Mouse (Mus musculus): ENCODE measurements around the gene Tmem204. TPM values are rescaled to one million over a fixed set of nuclear protein-coding genes. Genes with fewer than 3 reads are reported as not detected.
"Not testable (repeated sequence)": the region's sequence is repeated elsewhere in the genome, so short reads cannot be mapped to it uniquely, and the experiment has no call there.

Tmem204 gene
- polyA plus RNA-seq (2012; rRNA removed) = 9.7 and 17.7 TPM in 2 replicates

DNA sequence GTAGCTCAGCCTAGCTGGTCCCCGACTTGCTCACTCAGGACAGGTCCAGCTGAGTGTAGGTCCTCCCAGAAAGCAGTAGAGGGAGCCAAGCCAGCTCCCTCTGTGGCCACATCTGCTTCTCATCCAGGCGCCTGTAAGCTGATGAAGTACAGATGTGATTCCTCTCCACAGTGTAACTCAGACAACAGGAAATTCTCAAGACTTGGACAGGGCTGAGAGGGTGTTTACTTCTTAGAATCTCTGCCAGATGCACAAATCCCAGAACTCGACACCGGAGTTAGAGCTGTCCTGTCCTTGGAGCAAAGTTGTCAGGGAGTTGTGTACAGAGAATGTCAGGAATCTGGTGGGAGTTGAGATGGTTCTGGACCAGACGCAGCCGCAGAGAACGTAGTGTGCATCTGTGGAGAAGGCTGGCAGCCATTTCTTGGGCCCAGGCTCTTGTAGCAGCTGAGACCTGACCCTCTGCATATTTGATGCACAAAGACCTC, at the start of gene Tmem204:
Gene Tmem204 (minus strand): TSS at position 148 of the 488 bp plus-strand sequence.
- TF ChIP-seq POLR2A (IDR thresholded peaks at IDR 0.05; ENCODE audit: low read depth, low read length) (no peak), CTCF (IDR thresholded peaks at IDR 0.05; ENCODE audit: extremely low read depth, insufficient read length, insufficient replicate concordance, low read depth, low read length) (peak; percentile 11; the same call in 1 of the 2 replicates)
- peak within 1 kb of the TSS; percentile 71 for H3K27ac ChIP-seq (ENCODE audit: insufficient read depth, low read depth, low read length)
- no peak within 1 kb of the TSS for H3K4me3 ChIP-seq (ENCODE audit: low read depth, low read length)
- 0 out of 2 replicates have a peak, but pooled peaks cover 2% of the 10 kb centered on the region for H3K4me1 ChIP-seq (ENCODE audit: control insufficient read depth, insufficient read depth, insufficient read length, low read length)
- peaks cover 2% of the 10 kb centered on the region; the same call in 1 of the 2 replicates for H3K36me3 ChIP-seq (ENCODE audit: control insufficient read depth, insufficient read depth, low read length)
- H3K27me3 ChIP-seq (ENCODE audit: control insufficient read depth, insufficient read depth, low read length) = no peaks in the 10 kb centered on the region
- WGBS = 60% methylated on average over 7 of the region's 7 CpGs

DNA sequence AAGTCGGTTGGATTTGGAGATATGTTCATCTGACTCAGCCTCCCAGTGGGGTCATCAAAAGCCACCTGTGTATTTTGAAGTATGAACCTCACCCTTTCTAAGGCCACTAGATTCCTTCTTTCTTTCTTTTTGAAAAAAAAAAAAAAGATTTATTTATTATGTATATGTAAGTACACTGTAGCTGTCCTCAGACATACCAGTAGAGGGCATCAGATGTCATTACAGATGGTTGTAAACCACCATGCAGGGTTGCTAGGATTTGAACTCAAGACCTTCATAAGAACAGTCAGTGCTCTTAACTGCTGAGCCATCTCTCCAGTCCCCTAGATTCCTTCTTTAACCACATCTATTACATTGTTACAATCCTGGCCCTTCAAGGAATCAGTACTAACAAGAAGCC, 46.7 kb upstream of the Tmem204 start:
- Histone ChIP-seq H3K27me3 (ENCODE audit: control insufficient read depth, insufficient read depth, low read length) (no peaks in the 10 kb centered on the region), H3K4me1 (ENCODE audit: control insufficient read depth, insufficient read depth, insufficient read length, low read length) (peaks cover 5% of the 10 kb centered on the region; the same call in 1 of the 2 replicates), H3K27ac (ENCODE audit: insufficient read depth, low read depth, low read length) (no peak overlapping the region), H3K4me3 (ENCODE audit: low read depth, low read length) (no peak overlapping the region), H3K36me3 (ENCODE audit: control insufficient read depth, insufficient read depth, low read length) (no peaks in the 10 kb centered on the region)
- no peak for TF ChIP-seq CTCF (IDR thresholded peaks at IDR 0.05; ENCODE audit: extremely low read depth, insufficient read length, insufficient replicate concordance, low read depth, low read length)
- TF ChIP-seq POLR2A (IDR thresholded peaks at IDR 0.05; ENCODE audit: low read depth, low read length) = no peak
- WGBS = 94% methylated on average over 1 of the region's 1 CpGs

DNA sequence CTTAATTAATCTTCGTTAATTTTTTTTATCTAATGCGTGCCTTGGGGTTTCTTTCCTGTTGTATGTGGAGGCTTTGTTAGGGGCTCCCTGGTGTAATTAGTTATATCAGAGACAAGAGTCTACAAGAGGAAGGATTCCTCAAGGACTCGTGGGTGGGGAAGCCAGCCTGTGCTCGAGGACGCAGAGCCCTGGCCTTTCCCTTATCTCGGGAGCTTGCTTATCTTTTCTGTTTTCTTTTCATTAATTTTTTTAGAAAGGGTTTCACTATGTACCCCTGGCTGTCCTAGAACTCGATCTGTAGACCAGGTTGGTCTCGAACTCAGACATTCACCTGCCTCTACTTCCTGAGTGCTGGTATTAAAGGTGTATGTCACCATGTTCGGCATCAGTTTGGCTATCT, 44.3 kb upstream of the Tmem204 start:
- H3K36me3 ChIP-seq (ENCODE audit: control insufficient read depth, insufficient read depth, low read length) = no peaks in the 10 kb centered on the region
- 33% methylated on average over 9 of the region's 9 CpGs for WGBS

DNA sequence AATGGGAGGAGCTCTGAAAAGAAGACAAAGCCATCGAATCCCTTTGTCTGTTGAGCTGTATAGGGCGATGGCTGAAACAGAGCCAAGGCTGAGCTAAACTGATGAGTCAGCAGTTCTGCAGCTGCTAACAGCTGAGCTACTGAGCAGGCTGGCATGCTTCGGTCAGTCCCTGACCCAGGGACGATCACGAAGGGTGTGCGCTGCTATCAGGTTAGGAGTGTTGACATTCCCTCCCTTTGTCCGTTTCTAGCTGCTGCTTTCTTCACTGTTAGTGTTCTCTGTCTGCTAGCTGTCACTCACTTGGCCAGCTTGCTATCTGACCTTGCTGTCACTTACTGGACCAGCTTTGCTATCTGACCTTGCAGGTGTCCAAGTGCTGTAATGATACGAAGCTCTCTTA, 43.7 kb upstream of the Tmem204 start:
- no peaks in the 10 kb centered on the region for H3K4me1 ChIP-seq (ENCODE audit: control insufficient read depth, insufficient read depth, insufficient read length, low read length)
- H3K27me3 ChIP-seq (ENCODE audit: control insufficient read depth, insufficient read depth, low read length) = no peaks in the 10 kb centered on the region
- WGBS = 21% methylated on average over 8 of the region's 8 CpGs
- no peak overlapping the region for H3K27ac ChIP-seq (ENCODE audit: insufficient read depth, low read depth, low read length)
- TF ChIP-seq CTCF (IDR thresholded peaks at IDR 0.05; ENCODE audit: extremely low read depth, insufficient read length, insufficient replicate concordance, low read depth, low read length) (no peak), POLR2A (IDR thresholded peaks at IDR 0.05; ENCODE audit: low read depth, low read length) (no peak)
- no peaks in the 10 kb centered on the region for H3K36me3 ChIP-seq (ENCODE audit: control insufficient read depth, insufficient read depth, low read length)
- no peak overlapping the region for H3K4me3 ChIP-seq (ENCODE audit: low read depth, low read length)

More for the DNA sequence above, 44.3 kb upstream of the Tmem204 start:
- Histone ChIP-seq H3K4me3 (ENCODE audit: low read depth, low read length) (no peak overlapping the region), H3K4me1 (ENCODE audit: control insufficient read depth, insufficient read depth, insufficient read length, low read length) (no peaks in the 10 kb centered on the region), H3K27me3 (ENCODE audit: control insufficient read depth, insufficient read depth, low read length) (no peaks in the 10 kb centered on the region), H3K27ac (ENCODE audit: insufficient read depth, low read depth, low read length) (no peak overlapping the region)
- TF ChIP-seq CTCF (IDR thresholded peaks at IDR 0.05; ENCODE audit: extremely low read depth, insufficient read length, insufficient replicate concordance, low read depth, low read length) (no peak), POLR2A (IDR thresholded peaks at IDR 0.05; ENCODE audit: low read depth, low read length) (no peak)

DNA sequence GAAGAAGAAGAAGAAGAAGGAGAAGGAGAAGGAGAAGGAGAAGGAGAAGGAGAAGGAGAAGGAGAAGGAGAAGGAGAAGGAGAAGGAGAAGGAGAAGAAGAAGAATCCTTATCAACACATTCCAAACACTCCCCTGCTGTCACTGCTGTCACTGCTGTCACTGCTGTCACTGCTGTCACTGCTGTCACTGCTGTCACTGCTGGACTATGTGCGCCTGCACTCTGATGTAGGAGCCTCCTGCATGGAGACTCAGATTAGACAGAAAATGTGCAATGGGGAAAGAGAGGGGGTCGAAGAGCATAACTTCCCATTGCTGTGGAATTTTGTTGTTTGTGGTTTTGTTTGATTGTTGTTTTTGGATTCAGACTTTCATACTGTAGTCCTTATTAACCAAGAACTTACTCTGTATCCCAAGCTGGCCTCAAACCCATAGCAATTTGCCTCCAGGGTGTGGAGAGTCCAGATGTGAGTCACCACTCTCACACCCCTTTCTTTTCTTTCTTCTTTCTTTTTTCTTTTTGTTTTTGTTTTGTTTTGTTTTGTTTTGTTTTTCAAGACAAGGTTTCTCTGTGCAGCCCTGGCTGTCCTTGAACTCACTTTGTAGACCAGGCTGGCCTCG, 42.2 kb upstream of the Tmem204 start:
- WGBS = 67% methylated on average over 3 of the region's 3 CpGs
- not testable (repeated sequence) for H3K36me3 ChIP-seq (ENCODE audit: control insufficient read depth, insufficient read depth, low read length); H3K27ac ChIP-seq (ENCODE audit: insufficient read depth, low read depth, low read length); H3K27me3 ChIP-seq (ENCODE audit: control insufficient read depth, insufficient read depth, low read length); H3K4me1 ChIP-seq (ENCODE audit: control insufficient read depth, insufficient read depth, insufficient read length, low read length); H3K4me3 ChIP-seq (ENCODE audit: low read depth, low read length)

DNA sequence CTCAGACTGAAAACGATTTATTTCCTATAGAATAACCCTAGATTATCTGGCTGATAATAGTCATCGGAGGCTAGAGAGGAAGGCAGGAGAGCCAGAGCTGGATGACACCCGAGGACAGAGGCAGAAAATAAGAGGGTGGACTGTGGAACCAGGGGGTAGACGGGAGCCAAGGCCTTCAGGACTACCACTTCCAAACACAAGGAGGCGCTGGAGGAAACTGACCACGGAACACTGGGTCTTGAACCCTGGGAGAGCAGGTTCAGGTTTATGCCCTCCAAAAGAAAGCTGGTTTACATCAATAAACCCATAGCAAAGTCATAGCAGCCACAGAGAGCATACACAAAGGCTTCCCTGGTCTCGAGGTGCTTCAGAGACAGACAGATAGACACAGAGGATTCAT, 40.6 kb upstream of the Tmem204 start:
- Histone ChIP-seq H3K27ac (ENCODE audit: insufficient read depth, low read depth, low read length) (no peak overlapping the region), H3K4me3 (ENCODE audit: low read depth, low read length) (no peak overlapping the region), H3K4me1 (ENCODE audit: control insufficient read depth, insufficient read depth, insufficient read length, low read length) (no peaks in the 10 kb centered on the region), H3K27me3 (ENCODE audit: control insufficient read depth, insufficient read depth, low read length) (no peaks in the 10 kb centered on the region), H3K36me3 (ENCODE audit: control insufficient read depth, insufficient read depth, low read length) (no peaks in the 10 kb centered on the region)
- 19% methylated on average over 7 of the region's 7 CpGs for WGBS
- TF ChIP-seq POLR2A (IDR thresholded peaks at IDR 0.05; ENCODE audit: low read depth, low read length) (no peak), CTCF (IDR thresholded peaks at IDR 0.05; ENCODE audit: extremely low read depth, insufficient read length, insufficient replicate concordance, low read depth, low read length) (peak; percentile 42; the same call in 1 of the 2 replicates)

- 39% methylated on average over 3 of the region's 3 CpGs for WGBS
- Histone ChIP-seq H3K27ac (ENCODE audit: insufficient read depth, low read depth, low read length) (no peak within 1 kb of the TSS), H3K36me3 (ENCODE audit: control insufficient read depth, insufficient read depth, low read length) (no peaks in the 10 kb centered on the region), H3K4me3 (ENCODE audit: low read depth, low read length) (no peak within 1 kb of the TSS), H3K27me3 (ENCODE audit: control insufficient read depth, insufficient read depth, low read length) (no peaks in the 10 kb centered on the region), H3K4me1 (ENCODE audit: control insufficient read depth, insufficient read depth, insufficient read length, low read length) (peaks cover 4% of the 10 kb centered on the region; the same call in 1 of the 2 replicates)
- TF ChIP-seq POLR2A (IDR thresholded peaks at IDR 0.05; ENCODE audit: low read depth, low read length) = no peak
- no peak for TF ChIP-seq CTCF (IDR thresholded peaks at IDR 0.05; ENCODE audit: extremely low read depth, insufficient read length, insufficient replicate concordance, low read depth, low read length)
Measured at GRCm38 (mm10) chr17:25120406-25120805, 37.0 kb upstream of the Tmem204 start, which contains the start of gene Ptx4. Ptx4 (plus strand) TSS chr17:25120760.

Data from small intestine, adult 2 months (tissue).